Mouse (Mus musculus) liver, adult 2 months (tissue): Measurements from ENCODE around the gene Eng. TPM values are rescaled to one million over a fixed set of nuclear protein-coding genes. Genes with fewer than 3 reads are reported as not detected.

ENCODE experiments used
- DNase-seq: peaks from one replicate; pipeline ENCODE4 v3.0.0-alpha.2; 2011; ENCODE audit warnings: low read depth, low spot score; ENCODE audit errors: extremely low read depth
- H3K27ac ChIP-seq: fragments of 200-500 bp; replicated peaks from 2 replicates; pipeline ENCODE4 v1.5.1; 2012; ENCODE audit warnings: low read depth, mild to moderate bottlenecking, control low read depth, inconsistent platforms, low read length; ENCODE audit not compliant: insufficient read depth
- H3K27me3 ChIP-seq: fragments of 200-500 bp; 2 replicates; pipeline ENCODE4 v1.6.1; 2012; ENCODE audit warnings: mild to moderate bottlenecking, moderate library complexity, low read length, inconsistent platforms; ENCODE audit not compliant: control insufficient read depth, insufficient read depth
- H3K36me3 ChIP-seq: fragments of 200-500 bp; 2 replicates; pipeline ENCODE4 v1.6.1; 2012; ENCODE audit warnings: low read length, inconsistent platforms; ENCODE audit not compliant: control insufficient read depth, insufficient read depth
- H3K4me1 ChIP-seq: fragments of 200-500 bp; 2 replicates; pipeline ENCODE4 v1.6.1; 2011; ENCODE audit warnings: low read length; ENCODE audit not compliant: control insufficient read depth, insufficient read depth
- H3K4me3 ChIP-seq: fragments of 200-500 bp; 2 replicates; pipeline ENCODE4 v1.5.1; 2011; ENCODE audit warnings: low read depth, mild to moderate bottlenecking, control low read depth, low read length, moderate library complexity; ENCODE audit not compliant: insufficient read depth
- H3K79me2 ChIP-seq: fragments of 200-500 bp; 2 replicates; pipeline ENCODE4 v1.6.1; 2012; ENCODE audit warnings: inconsistent platforms, mild to moderate bottlenecking, low read length, moderate library complexity; ENCODE audit not compliant: control insufficient read depth, insufficient read depth
- H3K9ac ChIP-seq: fragments of 200-500 bp; 2 replicates; pipeline ENCODE4 v1.6.1; 2012; ENCODE audit warnings: low read depth, mild to moderate bottlenecking, control low read depth, inconsistent platforms, low read length
- CTCF ChIP-seq: fragments of 200-500 bp; IDR thresholded peaks from 2 replicates; pipeline ENCODE4 v1.5.1; 2011; ENCODE audit warnings: low read depth, low read length, control low read depth
- POLR2A ChIP-seq: fragments of 200-500 bp; IDR thresholded peaks from 2 replicates; pipeline ENCODE4 v1.6.1; 2011; ENCODE audit warnings: low read length, control low read depth; ENCODE audit not compliant: insufficient read depth; ENCODE audit errors: extremely low read depth
- WGBS: fragments of 180-500 bp; shearing (Covaris S2); methylation state at CpG from one replicate; pipeline ENCODE4 v1.1.7; 2018; 5-methylcytosine and 5-hydroxymethylcytosine counted together
- polyA plus RNA-seq: library from polyadenylated mRNA; depleted of rRNA; stranded (reverse); fragments of >200 nt; gene quantifications from 2 replicates; pipeline ENCODE4 v1.2.3, GENCODE M21; 2012
- total RNA-seq: library from RNA; depleted of rRNA; stranded (reverse); fragments of >200 nt; gene quantifications from 2 replicates; pipeline ENCODE4 v1.2.3, GENCODE M21; 2014

Gene Eng
- total and polyA plus RNA-seq, 2 experiments = 14.2 to 70.8 TPM

DNA sequence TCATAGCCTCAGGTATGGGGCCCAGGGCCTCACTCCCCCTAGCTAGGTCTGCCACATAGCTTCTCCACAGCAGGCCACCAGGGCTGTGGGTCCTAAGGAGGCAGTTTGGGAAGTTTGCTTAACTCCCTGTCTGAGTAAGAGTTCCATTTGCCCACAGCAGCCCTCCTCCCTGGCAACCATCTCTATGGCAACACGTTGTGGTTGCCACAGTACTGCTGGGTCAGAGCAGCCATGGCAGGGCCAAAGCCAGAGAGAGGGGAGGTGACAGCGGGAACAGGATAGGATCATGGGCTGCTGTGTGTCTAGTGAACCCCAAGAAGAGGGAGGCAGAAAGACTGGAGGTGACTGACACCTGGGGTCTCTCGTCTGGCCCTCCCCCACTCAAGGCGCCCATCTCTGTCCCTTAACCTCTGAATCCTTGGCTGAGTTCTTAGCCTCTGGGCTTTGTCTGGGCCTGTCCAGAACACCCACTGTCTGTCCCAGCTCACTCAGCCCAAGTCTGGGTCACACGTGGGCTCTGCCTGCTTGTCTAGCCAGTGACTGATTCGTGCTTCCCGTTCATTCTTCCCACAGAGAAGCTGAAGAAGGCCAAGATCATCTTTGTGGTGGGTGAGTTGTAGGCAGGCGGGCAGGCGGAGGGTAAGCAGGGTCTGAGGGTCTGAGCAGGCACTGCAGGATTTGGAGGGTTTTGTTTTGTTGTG is 17.0 kb upstream of the Eng start:
- no peaks in the 10 kb centered on the region for H3K36me3 ChIP-seq
- no peak overlapping the region for H3K4me3 ChIP-seq
- no peak overlapping the region for H3K9ac ChIP-seq
- 71% methylated on average over 9 of the region's 9 CpGs for WGBS
- H3K27ac ChIP-seq = no peak overlapping the region
- no peaks in the 10 kb centered on the region for H3K79me2 ChIP-seq
- no peaks in the 10 kb centered on the region for H3K27me3 ChIP-seq
- no peak for TF ChIP-seq POLR2A
- TF ChIP-seq CTCF = no peak
- DNase-seq = no peak
- H3K4me1 ChIP-seq = no peaks in the 10 kb centered on the region

DNA sequence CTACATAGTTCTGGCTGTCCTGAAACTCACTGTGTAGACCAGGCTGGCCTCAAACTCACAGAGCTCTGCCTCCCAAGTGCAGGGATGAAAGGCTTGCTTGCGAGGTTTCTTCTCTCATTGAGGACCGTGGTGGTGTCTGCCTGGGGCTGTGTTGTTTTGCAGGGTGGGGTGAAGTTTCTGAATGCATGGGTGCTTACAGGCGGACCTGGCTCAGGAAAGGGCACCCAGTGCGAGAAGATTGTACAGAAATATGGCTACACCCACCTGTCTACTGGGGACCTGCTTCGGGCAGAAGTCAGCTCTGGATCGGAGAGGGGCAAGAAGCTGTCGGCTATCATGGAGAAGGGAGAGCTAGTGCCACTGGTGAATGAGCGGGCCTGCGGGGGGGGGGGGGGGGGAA is 16.4 kb upstream of the Eng start:
- TF ChIP-seq CTCF (no peak), POLR2A (no peak)
- H3K4me1 ChIP-seq = no peaks in the 10 kb centered on the region; the same call in 1 of the 2 replicates
- no peak overlapping the region for H3K9ac ChIP-seq
- H3K4me3 ChIP-seq = no peak overlapping the region
- H3K79me2 ChIP-seq = no peaks in the 10 kb centered on the region
- H3K27ac ChIP-seq = no peak overlapping the region
- DNase-seq = no peak
- 79% methylated on average over 9 of the region's 9 CpGs for WGBS
- no peaks in the 10 kb centered on the region for H3K27me3 ChIP-seq
- no peaks in the 10 kb centered on the region for H3K36me3 ChIP-seq

DNA sequence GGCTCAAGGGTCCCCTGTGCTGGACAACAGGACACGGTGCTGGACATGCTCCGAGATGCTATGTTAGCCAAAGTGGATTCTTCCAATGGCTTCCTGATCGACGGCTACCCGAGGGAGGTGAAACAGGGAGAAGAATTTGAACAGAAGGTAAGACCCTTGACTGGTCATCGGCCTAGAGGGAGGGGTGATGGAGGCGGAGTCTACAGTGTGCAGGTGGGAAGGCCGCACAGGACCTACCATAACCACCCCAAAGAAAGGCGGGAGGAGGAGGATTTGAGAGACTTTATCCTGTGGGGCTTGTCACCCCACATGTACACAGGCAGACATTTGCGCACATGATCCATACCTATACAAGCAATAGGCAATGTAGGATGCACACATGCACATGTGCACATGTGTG is 15.3 kb upstream of the Eng start:
- H3K79me2 ChIP-seq = no peaks in the 10 kb centered on the region
- H3K36me3 ChIP-seq = no peaks in the 10 kb centered on the region
- DNase-seq = no peak
- no peaks in the 10 kb centered on the region; the same call in 1 of the 2 replicates for H3K4me1 ChIP-seq
- H3K27ac ChIP-seq = no peak overlapping the region
- WGBS = 87% methylated on average over 10 of the region's 10 CpGs
- H3K9ac ChIP-seq = no peak overlapping the region
- H3K4me3 ChIP-seq = no peak overlapping the region
- TF ChIP-seq POLR2A (no peak), CTCF (no peak)
- no peaks in the 10 kb centered on the region for H3K27me3 ChIP-seq

DNA sequence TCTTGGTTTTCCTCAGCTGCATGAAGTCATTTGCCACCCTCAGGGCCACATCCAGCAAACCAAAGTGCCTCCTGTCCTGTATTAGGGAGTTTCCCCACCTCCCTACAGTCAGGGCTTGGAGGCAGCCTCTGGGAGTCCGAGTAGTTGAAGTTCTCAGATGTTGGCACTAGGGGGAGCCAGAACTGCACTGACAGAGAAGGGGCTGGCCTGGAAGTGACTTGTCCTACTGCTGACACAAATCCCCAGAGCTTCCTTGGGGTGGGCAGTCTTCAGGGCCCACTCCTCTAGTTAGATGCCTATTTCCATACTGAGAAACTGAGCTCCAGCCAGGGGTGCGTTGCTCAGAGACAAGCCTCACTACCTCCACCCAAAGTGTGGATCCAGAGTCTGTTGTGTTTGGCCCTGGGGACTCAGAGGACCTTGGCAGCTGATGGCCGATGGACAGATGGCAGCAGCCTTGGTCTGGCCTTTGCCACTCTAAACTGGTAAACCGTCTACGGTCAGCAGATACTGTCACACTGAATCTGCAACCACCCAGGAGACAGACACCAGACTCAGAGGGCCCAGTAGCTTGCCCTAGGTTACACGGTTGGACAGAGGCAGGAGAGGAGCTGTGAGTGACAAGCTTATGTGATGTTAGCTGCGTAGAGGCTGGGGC is 14.5 kb upstream of the Eng start:
- WGBS = 34% methylated on average over 7 of the region's 7 CpGs
- Histone ChIP-seq H3K9ac (no peak overlapping the region), H3K27ac (no peak overlapping the region), H3K36me3 (no peaks in the 10 kb centered on the region), H3K27me3 (no peaks in the 10 kb centered on the region), H3K79me2 (no peaks in the 10 kb centered on the region), H3K4me3 (no peak overlapping the region), H3K4me1 (no peaks in the 10 kb centered on the region; the same call in 1 of the 2 replicates)
- DNase-seq = peak; percentile 55
- peak; percentile 92 for TF ChIP-seq CTCF
- TF ChIP-seq POLR2A = no peak

DNA sequence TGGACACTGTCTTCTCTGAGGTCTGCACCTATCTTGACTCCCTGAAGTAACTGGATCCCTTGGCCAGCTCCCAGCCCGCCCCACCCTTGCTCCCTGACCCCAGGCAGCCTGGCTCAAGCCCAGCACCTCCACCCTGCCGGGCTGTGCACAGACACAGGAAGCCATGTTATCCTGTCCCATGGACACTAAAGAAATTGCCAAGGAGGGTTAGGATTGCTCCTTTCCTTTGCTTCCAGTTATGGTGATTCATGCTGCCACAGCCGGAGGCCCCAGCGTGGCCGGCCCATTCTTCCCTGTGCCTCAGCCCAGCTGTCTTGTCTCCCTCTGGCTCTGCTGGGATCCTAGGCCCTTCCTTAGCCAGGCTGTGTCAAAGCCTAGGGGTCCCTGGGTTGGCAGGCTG is 12.7 kb upstream of the Eng start:
- Histone ChIP-seq H3K36me3 (no peaks in the 10 kb centered on the region), H3K27me3 (no peaks in the 10 kb centered on the region), H3K27ac (peak overlapping the region; percentile 43; the same call in 1 of the 2 replicates), H3K79me2 (no peaks in the 10 kb centered on the region), H3K9ac (no peak overlapping the region), H3K4me1 (no peaks in the 10 kb centered on the region; the same call in 1 of the 2 replicates), H3K4me3 (no peak overlapping the region)
- no peak for TF ChIP-seq POLR2A
- no peak for TF ChIP-seq CTCF
- 58% methylated on average over 5 of the region's 5 CpGs for WGBS
- no peak for DNase-seq
